Mouse (Mus musculus): ENCODE results near the gene Prkar1b.

Prkar1b gene

DNA sequence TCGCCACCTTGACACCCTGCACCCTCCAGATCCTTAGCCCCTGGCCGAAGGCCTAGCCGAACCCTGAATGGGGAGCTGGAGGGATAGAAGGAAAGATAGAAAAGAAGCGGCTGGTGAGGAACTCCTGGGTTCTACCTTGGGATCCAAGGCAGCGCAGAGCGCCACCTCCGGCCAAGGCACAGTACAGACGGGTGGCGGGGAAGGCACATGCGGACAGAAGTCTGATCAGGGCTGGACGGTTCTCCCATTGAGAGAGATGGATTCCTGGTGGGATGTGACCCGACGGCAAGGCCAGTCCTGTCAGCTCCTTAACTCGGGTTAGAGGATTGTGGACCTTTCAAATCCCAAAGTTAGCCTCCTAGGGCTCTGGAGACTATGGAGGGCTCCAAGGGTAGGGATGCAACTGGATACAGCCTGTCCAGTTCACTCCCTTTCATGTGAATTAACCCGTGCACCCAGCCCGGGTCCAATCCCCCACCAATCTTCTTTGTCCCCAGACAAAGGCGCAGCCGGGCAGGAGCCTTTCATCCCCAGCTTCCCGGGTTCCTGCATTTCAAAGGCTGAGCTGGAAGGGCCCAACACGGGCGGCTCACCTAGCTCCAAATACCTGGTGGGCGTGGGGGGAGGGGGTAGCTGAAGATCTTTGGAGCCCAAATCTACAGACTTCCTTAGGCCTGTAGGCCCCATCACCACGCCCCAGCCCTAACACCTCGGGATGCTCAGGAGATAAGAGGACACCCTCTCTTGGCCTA lies 153.3 kb downstream of the Prkar1b start:
- no peak for DNase-seq

DNA sequence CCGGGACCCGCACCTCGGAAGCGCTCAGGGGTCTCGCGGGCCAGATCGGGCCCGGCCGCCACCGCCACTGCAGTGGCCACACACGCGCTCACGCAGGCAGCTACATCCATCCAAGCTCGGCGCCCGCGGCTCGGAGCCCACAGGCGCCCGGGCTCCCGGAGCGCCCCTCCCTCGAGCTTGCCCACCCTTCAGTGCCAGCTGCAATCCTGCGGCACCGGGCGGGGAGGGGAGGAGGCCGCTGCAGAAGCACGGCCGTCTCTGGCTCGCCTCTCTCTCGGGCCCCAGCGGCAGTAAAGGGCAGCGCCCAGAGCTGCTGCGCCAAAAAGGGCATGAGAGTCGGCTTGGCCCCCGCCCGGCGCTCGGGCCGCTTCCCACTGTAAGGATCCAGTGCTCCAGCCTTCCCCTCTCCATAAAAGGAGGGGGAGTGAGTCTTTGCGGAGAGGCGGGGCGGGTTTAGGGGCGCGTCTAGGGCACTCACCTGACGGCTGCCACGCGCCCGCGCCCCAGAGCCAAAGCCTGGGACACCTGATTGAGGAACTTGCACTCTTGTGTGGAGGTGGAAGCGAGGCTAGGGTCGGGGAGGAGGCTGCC lies 154.0 kb downstream of the Prkar1b start:
- peak; percentile 34 for DNase-seq

DNA sequence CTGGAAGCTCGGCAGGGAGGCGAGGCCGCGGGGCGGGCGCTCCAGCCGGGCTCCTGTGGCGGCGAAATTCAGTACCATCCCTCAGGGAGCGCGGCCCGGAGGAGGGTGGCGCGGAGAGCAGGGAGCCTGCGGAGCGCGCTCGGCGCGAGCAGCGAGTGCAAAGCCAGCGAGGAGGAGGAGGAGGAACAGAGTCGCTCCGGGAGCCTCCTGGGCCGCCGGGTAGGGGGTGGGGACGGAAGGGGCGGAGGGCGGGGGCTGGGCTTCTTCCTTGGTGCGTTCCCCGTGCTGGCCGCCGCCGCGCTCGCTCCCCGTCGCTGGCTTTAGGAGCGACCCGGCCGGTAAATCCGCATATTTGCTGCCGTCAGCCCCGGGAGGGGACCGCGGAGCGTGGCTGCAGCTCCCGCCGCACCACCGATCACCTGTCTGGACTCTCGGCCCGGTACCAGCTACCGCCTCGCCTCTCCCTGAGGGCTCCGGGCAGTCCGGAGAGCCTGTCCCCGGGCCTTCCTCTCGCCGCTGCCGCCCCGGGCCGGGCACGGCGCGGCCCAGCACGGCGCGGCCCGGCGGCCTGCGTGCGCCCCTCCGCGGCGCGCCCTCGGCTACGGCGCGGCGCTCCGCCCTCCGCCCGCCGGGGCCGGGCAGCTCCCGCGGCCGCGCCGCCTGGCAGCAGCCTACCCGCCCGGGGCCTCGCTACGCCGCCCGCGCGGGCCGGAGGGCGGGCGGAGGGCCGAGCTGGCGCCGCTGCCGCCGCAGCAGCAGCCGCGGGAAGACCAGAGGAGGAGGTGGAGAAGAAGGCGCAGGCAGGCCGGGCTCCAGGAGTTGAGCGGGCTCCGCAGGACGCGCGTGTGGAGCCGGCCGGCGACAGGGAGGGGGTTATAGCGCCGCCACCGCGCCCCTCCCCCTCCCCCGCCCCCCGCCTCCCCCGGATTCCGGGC lies 154.7 kb downstream of the Prkar1b start:
- DNase-seq = peak; percentile 74

DNA sequence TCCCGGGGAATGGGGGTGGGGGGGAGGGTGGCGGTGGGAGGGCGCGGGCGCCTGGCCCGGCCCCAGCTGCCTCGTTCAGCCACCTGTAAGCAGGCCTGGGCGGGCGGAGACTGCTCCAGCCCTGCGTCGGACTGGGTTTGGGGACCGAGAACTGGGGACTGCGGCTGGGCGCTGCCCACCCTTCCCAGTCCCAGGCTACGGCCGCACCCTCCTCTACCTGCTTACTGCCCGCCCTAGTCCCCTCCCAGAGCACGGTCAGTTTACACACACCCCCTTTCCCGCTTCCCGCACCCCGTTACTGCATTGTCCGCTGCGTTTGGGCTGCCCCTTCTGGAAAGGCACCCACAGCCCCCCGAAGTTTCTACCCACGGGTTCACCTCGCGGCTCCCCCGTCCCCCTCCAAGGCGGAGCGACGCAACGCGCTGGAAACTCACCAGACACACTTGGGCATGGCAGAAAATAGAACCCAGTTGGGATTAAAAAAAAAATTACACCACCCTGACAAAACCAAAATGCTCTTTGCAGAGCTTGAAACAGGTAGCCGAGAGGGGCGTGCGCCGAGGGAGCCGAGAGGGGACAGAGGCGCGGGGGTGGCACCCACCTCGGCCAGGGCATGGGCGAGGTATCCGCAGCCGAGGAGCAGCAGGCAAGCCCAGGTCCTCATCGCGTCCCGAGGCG lies 155.6 kb downstream of the Prkar1b start:
- no peak for DNase-seq

DNA sequence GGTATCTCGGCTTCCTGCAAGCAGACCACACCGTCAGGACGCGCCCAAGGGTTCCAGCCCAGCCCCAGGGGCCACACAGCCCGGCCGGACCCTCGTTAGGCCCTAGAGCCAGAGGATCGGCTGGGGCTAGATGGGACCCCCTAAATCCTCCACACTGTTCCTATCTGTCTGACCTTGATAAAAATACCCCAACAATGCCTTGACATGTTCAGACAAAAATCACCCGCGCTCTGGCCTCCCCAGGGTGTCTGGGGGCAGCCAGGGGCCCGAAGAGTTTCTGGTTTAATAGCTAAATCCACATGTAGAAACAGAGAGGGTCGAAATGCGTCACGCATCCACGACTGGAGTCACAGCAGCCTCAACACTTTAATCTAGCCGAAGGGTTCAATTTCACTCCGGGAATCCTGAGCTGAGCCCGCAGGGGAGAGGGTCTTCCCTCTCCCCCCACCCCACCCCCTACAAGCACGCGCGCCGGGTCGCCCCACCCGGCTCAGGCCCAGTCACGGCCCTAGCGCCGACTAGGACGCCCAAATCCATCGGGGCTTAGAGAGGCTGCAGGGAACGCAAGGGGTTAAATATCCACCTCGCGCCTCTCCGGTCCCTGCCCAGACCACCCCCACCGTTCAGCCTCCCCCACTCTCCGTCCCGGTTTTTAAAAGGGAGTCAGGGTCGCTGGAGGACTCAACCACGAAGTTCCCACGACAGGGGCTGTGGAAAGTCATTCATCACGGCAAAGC lies 156.3 kb downstream of the Prkar1b start:
- DNase-seq = no peak

- DNase-seq = no peak
Measured at GRCm38 (mm10) chr5:138992611-138993370, 157.0 kb downstream of the Prkar1b start.

DNA sequence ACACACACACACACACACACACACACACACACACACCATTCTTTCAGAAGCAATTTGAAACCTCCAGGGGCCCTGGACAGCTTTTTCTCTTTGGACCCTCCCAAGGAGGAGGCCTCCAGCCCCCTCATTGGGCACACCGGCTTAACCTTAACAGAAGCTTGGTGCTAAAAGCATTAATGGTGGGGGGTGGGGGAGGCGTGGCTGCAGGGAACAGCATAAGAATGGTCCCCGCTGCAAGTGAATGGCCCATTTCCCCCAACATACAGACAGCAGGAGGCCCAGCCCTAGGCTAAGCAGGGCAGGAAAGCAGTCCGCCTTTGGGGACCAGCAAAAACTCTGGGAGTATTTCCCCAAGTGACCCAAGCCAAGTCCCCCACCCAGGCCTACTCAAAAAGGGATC lies 158.1 kb downstream of the Prkar1b start:
- DNase-seq = no peak

DNA sequence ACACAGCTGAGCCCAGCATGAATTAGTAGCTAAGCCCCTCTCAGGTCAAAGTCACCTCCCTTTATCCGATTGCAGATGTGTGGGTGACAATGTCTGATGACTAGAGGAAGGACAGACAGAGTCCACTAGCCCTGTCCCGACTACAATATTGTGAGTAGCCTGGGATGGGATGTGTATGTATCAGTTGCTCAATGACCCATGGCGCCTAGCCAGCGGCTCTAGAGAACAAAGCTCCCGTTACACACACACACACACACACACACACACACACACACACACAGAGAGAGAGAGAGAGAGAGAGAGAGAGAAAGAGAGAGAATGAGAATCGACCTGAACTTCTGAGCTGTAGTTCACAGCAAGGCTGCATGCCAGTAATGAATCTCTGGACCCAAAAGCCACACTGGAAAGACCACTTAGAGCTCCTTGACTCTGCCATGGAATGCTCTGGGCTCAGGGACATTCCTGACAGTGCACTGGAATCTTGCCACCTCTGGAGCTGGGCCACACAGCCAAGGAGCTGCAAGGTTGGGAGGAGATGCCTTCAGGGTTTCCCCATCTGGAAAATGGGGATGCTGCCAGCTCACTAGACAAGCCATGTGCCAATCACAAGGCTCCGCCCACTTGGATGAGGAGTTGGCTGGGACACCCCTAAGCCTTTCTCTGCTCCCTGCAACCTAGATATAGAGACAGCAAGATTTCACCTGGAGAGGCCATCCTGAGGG lies 159.0 kb downstream of the Prkar1b start:
- no peak for DNase-seq

DNA sequence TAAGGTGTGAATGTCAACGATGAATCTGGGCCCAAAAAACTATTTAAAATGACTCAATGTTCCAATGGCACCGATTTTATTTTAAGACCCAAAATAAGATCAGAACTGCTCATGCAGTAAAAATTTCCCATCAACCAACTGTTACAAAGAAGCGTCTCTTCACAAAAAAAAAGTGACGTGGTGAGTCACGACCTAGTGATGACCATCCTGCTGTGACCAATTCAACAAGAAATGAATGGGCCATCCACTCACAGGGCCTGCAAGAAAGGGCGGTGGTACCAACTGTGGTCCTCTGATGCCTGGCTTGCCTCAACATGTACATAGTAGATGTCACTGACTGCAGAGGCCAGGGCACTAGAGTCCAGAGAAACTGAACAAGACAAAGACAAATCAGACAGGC lies 160.2 kb downstream of the Prkar1b start:
- DNase-seq = no peak

DNA sequence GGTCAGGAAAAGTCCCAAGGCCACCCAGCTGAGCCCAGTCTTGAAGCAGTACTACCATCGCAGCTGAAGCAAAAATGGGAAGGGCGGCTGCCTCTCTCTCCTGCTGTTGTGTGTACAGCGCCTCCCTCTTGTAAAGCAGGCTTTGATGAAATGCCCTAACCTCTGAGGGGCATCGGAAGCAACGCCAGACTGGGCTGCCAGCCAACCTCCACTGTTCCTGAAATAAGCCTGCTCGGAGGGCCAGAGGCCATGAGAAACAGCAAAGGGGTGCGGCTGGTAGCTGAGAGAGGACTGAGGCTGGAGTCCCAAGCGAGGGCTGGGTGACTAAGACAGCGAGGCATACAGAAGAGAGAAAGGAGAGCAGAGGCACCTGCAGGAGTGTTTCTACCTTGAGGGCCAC lies 161.0 kb downstream of the Prkar1b start:
- no peak for DNase-seq

- no peak for DNase-seq
Measured at GRCm38 (mm10) chr5:138987994-138988393, 161.8 kb downstream of the Prkar1b start.

GRCm38 (mm10) chr5:138981921-138982320 lies 167.9 kb downstream of the Prkar1b start:
- DNase-seq = no peak

DNA sequence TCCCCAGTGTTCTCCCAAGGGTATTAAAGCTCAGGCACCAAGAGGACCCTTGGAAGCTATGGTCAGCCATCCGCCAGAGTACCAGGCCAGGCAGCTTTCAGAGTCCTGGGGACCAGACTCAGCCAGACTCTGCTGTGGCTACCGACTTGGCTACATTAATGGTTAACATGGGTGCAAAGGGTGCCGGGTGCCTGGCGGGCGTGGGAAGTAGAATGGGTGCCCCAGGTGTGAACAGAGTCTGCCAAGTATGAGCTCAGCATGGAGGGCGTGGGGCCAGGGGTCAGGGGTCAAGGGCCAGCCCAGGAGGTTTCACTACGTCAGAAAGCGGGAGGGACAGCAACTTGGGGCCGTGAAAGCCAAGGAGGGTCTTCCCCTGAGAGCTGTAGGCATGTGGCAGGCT lies 169.2 kb downstream of the Prkar1b start:
- DNase-seq = peak; percentile 46

DNA sequence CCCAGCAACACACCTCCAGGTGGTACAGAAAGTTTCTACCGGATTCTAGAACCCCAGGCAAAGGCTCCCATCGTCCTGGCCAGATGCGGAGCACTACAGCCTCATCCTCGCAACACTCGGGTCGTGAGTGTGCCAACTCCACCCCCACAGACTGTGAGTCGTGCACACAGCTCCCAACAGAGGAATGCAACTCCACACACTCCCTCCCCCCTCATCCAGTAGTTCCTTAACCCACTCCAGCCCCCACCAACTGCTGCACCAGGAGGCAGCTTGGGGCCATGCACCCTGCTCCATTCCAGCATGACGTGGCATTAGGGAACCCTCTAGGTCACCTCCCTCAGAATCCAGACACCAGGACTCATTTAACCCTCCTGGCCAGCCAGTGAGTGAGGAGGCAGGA lies 170.0 kb downstream of the Prkar1b start:
- no peak for DNase-seq

DNA sequence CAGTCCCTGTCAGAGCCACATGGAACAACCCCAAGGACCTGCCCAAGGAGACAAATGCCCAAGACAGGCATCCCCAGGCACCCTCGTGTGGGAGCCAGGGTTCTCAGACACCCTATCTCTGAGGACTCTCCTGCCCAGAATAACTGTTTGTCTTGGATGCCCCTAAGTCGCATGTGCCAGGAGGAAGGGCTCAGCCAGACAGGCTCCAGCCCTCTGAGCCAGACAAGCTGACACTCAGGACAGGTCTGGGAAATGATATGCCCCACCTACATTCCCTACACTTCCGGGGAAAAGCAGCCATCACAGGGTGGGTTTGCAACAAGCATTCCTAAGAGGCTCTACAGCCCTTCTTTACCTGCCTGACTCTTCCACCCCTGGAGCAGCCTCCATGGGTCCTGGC lies 172.0 kb downstream of the Prkar1b start:
- no peak for DNase-seq

DNA sequence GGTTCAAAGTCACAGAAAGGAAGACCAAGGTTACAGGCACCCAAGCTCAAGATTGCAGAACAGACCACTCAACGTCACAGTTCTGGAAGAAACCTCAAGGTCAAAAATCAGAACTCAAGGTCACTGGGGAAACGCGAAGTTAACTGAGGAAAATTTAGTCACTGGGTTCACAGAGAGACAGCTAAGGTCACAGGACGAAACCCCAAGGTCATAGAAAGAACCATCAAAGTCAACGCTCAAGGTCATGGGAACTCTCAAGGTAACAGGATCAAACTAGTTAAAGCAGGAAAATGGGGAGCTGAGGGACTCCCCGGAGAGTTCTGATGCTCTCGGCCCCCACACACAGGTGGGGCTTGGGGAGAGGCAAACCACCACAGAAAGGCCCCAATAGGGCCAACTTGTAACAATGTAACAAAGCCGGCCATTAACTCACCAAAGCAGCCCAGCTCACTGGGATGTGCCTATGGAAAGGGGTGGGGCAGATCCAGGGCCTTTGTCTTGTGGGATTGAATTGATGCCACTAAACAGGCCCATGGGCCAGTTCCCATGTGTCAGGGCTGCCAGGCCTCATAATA lies 174.8 kb downstream of the Prkar1b start:
- no peak for DNase-seq

GRCm38 (mm10) chr5:138973480-138973879 lies 176.3 kb downstream of the Prkar1b start:
- no peak for DNase-seq

DNA sequence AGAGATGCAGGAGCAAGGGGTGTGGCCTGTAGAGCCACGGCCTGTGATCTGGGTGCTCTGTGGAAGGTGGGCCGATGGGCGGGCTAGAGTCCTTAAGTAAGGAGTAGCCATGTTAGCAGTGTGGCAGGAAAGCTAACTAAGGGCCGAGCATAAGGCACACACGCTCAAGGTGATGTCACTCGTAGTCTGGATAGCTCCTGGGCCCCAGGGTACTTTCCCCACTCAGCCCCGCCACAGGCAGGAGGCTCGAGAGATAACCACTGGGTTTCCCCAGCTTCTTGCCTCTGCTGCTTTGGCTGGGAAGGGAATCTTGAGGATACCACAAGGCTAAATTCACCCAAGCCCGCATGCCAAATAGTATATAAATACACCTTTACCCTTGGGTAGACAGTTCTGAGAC lies 178.4 kb downstream of the Prkar1b start:
- DNase-seq = no peak

DNA sequence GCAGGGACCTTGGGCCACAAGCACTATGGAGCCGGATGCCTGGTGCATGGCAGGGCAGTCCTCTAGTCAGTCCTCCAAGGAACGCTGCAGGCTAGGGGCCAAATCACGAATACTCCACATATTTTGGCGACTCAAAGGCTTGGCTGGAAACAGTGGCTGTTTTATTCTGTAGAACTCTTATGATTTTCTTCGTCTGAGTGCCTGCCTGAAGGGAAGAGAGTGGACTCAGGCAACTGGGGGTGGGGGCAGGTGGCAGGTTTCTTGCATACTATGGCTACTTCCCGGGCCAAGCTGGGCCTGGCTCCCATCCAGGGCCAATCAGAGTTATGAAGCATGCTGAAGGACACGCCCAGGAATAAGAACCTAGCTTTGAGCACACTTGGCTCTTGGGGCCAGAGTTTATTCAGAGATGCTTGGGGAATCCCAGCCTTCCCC lies 179.7 kb downstream of the Prkar1b start:
- no peak for DNase-seq
